Mouse (Mus musculus): ENCODE measurements around the gene Cstb.
A peak's percentile ranks its signal among the peaks of the same experiment; 100 is the strongest.

Cstb gene

GRCm38 (mm10) chr10:78417888-78418287 is 7.6 kb upstream of the Cstb start:
- peak in 1 of 2 experiments; percentile 51 for DNase-seq

- no peak for DNase-seq
These were observed 6.7 kb upstream of the Cstb start for GRCm38 (mm10) chr10:78418791-78419190.

DNA sequence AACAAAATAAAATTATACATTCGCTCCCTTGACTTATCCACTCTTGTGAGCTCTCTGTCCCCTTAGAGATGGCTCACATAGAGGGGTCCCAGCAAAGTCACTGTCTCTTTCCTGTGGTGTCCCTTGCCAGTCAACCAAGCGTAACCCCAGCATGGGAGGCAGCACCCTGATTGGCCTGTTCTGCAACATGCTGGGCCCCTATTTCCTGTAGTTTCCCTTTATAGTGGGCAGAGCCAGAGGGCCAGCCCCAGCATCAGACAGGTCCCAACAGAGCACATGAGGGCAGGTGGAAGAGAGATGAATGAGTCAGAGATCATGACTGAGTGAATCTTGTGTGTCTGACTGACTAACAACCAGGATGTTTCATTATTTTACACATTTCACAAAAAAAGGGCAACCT is 4.5 kb upstream of the Cstb start:
- no peak for DNase-seq

DNA sequence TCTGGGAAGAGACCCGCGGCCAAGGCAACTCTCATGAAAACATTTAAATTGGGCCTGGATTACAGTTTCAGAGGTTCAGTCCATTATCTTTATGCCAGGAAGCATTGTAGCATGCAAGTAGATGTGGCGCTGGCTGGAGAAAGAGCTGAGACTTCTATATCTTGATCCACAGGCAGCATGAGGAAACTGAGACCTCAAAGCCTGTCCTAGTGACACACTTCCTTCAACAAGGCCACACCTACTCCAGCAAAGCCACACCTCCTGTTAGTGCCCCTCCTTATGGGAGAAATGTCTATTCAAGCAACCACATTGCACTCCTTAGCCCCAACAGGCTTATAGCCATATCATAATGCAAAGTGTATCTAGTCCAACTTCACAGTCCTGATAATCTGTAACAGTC is 2.9 kb upstream of the Cstb start:
- DNase-seq = no peak

- peak in 1 of 2 experiments; percentile 44 for DNase-seq
These were observed 757 bp downstream of the Cstb start for GRCm38 (mm10) chr10:78426117-78426735.

GRCm38 (mm10) chr10:78428070-78428469 is 2.6 kb downstream of the Cstb start:
- no peak for DNase-seq

GRCm38 (mm10) chr10:78429180-78429579 is 3.7 kb downstream of the Cstb start:
- DNase-seq = no peak

DNA sequence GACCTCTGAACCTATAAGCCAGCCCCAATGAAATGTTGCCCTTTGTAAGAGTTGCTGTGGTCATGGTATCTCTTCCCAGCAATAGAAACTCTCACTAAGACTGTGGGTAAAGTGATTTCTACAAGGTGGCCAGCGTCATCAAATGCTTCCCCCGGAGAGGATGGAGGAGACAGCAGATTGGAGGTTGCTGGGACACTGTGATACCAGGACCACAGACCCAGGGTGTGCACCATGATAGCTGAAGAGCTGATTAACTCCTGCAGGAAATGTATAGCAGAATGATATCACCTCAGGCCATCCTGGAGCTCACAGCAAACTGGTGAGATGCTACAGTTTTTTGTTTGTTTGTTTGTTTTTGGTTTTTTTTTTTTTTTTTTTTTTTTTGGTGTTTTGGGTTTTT is 4.3 kb downstream of the Cstb start:
- DNase-seq = no peak

DNA sequence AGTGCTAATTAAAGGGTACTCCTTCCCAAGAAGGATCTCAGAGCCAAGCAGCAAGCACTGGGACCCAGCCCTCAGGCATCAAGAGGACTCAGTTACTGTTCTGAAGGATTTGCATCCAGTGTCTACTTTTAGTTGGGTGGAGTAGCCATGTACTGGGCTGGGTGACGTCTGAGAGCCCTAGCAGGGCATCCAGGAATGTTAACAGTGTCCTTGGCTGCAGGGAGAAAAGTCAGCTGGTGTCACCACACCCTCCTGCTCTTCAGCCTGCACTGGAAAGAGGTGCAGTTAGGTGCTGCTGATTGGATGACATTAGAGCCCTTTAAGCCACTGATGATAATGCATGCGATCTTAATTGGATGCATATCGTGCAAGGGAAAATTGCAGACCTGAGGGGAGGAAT is 7.4 kb downstream of the Cstb start:
- no peak for DNase-seq

- DNase-seq = peak; percentile 90 to 94
These were observed 12.6 kb downstream of the Cstb start for GRCm38 (mm10) chr10:78438094-78438493.

- DNase-seq = peak in 1 of 2 experiments; percentile 36
These were observed 14.1 kb downstream of the Cstb start for GRCm38 (mm10) chr10:78439550-78439949.

GRCm38 (mm10) chr10:78439990-78440389 is 14.5 kb downstream of the Cstb start:
- no peak for DNase-seq

GRCm38 (mm10) chr10:78440812-78441211 is 15.3 kb downstream of the Cstb start:
- peak; percentile 30 to 55 for DNase-seq

- no peak for DNase-seq
These were observed 16.1 kb downstream of the Cstb start for GRCm38 (mm10) chr10:78441606-78442005.

DNA sequence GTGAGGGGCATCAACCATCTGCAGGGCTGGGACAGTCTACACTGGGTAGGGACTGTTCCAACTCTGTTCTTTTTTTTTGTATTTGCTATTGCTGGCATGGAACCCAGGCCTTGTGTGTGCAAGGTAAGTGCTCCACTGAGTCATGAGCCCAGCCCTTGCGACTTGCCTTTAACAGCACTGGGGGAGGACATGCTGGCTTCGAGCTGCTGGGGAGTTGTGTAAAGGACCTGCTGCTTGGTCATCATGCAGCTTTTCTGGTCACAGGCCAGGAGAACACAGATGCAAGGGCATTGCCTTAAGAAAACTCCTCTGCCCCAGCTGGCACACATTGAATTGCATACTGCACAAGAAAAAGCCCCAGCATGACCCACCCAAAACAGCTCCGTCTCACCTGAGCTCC is 16.8 kb downstream of the Cstb start:
- DNase-seq = no peak

GRCm38 (mm10) chr10:78446195-78446594 is 20.7 kb downstream of the Cstb start:
- no peak for DNase-seq

- DNase-seq = no peak
These were observed 21.9 kb downstream of the Cstb start for GRCm38 (mm10) chr10:78447396-78447795.

GRCm38 (mm10) chr10:78450761-78451160 is 25.3 kb downstream of the Cstb start:
- no peak for DNase-seq

- no peak for DNase-seq
These were observed 27.2 kb downstream of the Cstb start for GRCm38 (mm10) chr10:78452641-78453040.

DNA sequence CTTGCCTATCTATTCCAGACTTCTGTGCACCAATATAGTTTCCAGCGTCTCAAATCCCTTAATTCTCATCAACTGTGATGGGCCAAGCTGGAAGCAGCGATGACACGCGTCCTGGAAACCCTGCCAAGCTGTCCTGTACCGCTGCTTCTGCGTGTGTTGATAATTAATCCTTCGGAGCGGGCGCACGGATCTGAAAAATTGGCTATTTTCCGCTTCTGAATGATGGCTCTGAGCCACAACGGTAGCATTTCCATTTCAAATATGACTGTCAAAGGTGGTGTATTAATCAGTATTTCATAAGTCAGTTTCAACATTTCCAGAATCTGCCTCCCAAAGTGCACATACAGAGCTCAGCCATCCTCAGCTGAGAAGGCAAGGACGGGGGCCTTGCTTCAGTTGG is 31.2 kb downstream of the Cstb start:
- peak in 1 of 2 experiments; percentile 48 for DNase-seq

DNA sequence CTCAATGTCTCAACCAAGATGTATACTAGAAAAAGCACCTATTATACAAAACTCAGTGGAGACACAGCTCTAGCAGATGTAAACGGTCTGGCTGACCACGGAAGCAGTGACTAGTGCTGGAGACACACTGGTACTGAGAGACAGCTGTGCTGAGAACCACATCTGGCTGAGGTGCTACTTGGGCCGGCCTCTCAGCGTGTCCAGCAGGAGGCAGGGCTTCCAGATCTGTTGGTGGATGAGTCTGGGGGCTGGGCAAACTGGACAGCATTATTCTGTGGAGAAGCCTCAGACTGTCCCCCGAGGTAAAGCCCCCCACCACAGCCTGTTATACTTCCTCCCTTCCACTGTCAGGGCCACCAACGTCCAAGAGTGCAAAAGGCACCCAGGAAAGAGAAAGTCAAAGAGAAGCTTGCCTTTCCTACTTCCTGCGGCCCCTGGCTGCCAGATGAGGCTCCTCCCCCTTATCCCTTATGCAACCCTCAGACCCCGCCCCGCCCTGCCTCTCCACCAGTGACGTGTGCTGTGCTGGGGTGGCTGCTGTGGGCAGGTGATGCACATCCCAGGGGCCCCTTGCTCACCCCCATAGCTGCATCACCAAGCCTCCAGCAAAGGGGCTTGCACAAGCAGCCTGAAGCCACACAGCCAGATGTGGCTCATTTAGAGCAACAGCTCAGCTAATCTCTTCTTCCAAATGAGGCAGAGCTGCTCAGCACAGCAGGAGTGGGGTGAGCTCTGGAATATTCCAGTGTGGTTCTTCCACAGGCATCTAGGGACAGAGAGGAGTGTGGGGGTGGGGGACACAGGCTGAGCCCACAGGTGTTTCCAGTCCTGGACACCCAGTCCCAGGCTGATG is 32.3 kb downstream of the Cstb start:
- DNase-seq = no peak

GRCm38 (mm10) chr10:78458348-78459111 is 33.1 kb downstream of the Cstb start:
- DNase-seq = no peak

DNA sequence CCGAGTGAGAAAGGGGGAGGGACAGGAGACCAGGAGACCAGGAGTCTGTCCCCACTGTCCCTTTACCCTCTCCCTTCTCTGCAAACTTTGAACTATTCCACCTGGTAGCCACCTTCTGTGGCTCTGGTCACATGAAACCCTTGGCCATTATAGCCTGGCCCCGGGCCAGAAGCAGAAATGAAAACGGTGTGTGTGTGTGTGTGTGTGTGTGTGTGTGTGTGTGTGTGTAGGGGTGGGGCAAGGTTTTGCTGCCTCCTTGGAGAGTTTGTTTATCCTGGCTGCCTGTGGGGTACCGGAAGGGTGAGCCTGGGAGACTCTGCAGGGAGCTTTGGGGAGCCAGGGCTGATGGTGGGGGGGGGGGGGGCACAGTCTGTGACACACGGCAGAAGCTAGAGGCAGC is 35.0 kb downstream of the Cstb start:
- no peak for DNase-seq

- DNase-seq = no peak
These were observed 36.3 kb downstream of the Cstb start for GRCm38 (mm10) chr10:78461767-78462166.
